Mouse (Mus musculus) lung, postnatal 0 days (tissue): ENCODE results near the gene Zic2. TPM values are rescaled to one million over a fixed set of nuclear protein-coding genes. Genes with fewer than 3 reads are reported as not detected.
A peak's percentile ranks its signal among the peaks of the same experiment; 100 is the strongest.

Experiments
- ATAC-seq: fragments of 200-750 bp; cut with Nextera tagmentation; 2 replicates; pipeline ENCODE4 v1.8.0; 2017; ENCODE audit warnings: moderate library complexity
- DNase-seq: peaks from one replicate; pipeline ENCODE4 v3.0.0-alpha.2; 2016; ENCODE audit warnings: low spot score
- H3K27ac ChIP-seq: fragments of 300-500 bp; sonication (generic); 2 replicates; pipeline ENCODE4 v1.5.1; 2014; ENCODE audit warnings: antibody characterized with exemption, mild to moderate bottlenecking, low read length, mixed read lengths
- H3K27me3 ChIP-seq: fragments of 300-500 bp; sonication (generic); replicated peaks from 2 replicates; pipeline ENCODE4 v1.6.1; 2014; ENCODE audit warnings: low read length, mixed read lengths; ENCODE audit not compliant: insufficient read depth
- H3K36me3 ChIP-seq: fragments of 300-500 bp; sonication (generic); 2 replicates; pipeline ENCODE4 v1.6.1; 2014; ENCODE audit warnings: low read length, mixed read lengths; ENCODE audit not compliant: insufficient read depth
- H3K4me1 ChIP-seq: fragments of 300-500 bp; sonication (generic); 2 replicates; pipeline ENCODE4 v1.6.1; 2014; ENCODE audit warnings: antibody characterized with exemption, low read depth, low read length, mixed read lengths; ENCODE audit not compliant: insufficient read depth
- H3K4me2 ChIP-seq: fragments of 300-500 bp; sonication (generic); replicated peaks from 2 replicates; pipeline ENCODE4 v1.6.1; 2014; ENCODE audit warnings: low read depth, mild to moderate bottlenecking, low read length, moderate library complexity, mixed read lengths
- H3K4me3 ChIP-seq: fragments of 300-500 bp; sonication (generic); 2 replicates; pipeline ENCODE4 v1.5.1; 2014; ENCODE audit warnings: low read depth, low read length
- H3K9ac ChIP-seq: fragments of 300-500 bp; sonication (generic); replicated peaks from 2 replicates; pipeline ENCODE4 v1.6.1; 2014; ENCODE audit warnings: low read depth, mild to moderate bottlenecking
- H3K9me3 ChIP-seq: fragments of 300-500 bp; sonication (generic); 2 replicates; pipeline ENCODE4 v1.6.1; 2016; ENCODE audit warnings: low read length, mixed read lengths
- CTCF ChIP-seq: IDR thresholded peaks from 2 replicates; pipeline ENCODE4 v1.5.1; 2016; ENCODE audit warnings: antibody characterized with exemption, mild to moderate bottlenecking
- EP300 ChIP-seq: IDR thresholded peaks from 2 replicates; pipeline ENCODE4 v1.6.1; 2016; ENCODE audit warnings: antibody characterized with exemption, mild to moderate bottlenecking, control low read depth
- WGBS: fragments of 180-500 bp; shearing (Covaris S2); extraction: QIAGEN DNeasy Blood & Tissue Kit; methylation state at CpG from one replicate; pipeline ENCODE4 v1.1.7; 2014; 5-methylcytosine and 5-hydroxymethylcytosine counted together
- polyA plus RNA-seq: library from polyadenylated mRNA; unstranded; fragments of >200 nt; fragmentation: Nextera tagmentation; extraction: Ambion mirVana; gene quantifications from 2 replicates; pipeline ENCODE4 v1.2.1, GENCODE M21; 2015

Zic2 gene
- polyA plus RNA-seq, 1 experiment from 2014 or later, result 0.05 TPM

- Histone ChIP-seq H3K4me2 (no peak overlapping the region), H3K9ac (no peak overlapping the region), H3K4me1 (no peaks in the 10 kb centered on the region), H3K27me3 (no peaks in the 10 kb centered on the region), H3K4me3 (no peak overlapping the region), H3K36me3 (no peaks in the 10 kb centered on the region), H3K9me3 (no peaks in the 10 kb centered on the region), H3K27ac (no peak overlapping the region)
- TF ChIP-seq CTCF (no peak), EP300 (no peak)
- DNase-seq (no peak), ATAC-seq (no peak)
- 61% methylated on average over 10 of the region's 10 CpGs for WGBS
Measured at GRCm38 (mm10) chr14:122436850-122437249, 38.4 kb upstream of the Zic2 start.

GRCm38 (mm10) chr14:122449601-122450495 lies 25.4 kb upstream of the Zic2 start:
- Histone ChIP-seq H3K4me1 (no peaks in the 10 kb centered on the region), H3K4me3 (peak overlapping the region; percentile 25; the same call in 1 of the 2 replicates), H3K36me3 (no peaks in the 10 kb centered on the region), H3K4me2 (peak overlapping the region; percentile 52; the same call in 1 of the 2 replicates), H3K27me3 (peaks cover 52% of the 10 kb centered on the region), H3K9me3 (no peaks in the 10 kb centered on the region), H3K27ac (no peak overlapping the region), H3K9ac (no peak overlapping the region)
- 5% methylated on average over 29 of the region's 29 CpGs for WGBS
- DNase-seq (no peak), ATAC-seq (no peak)
- TF ChIP-seq EP300, result no peak
- TF ChIP-seq CTCF, result no peak

- peak; percentile 53 for ATAC-seq
- no peak within 1 kb of the TSS for H3K27ac ChIP-seq
- DNase-seq, result no peak
- TF ChIP-seq CTCF (no peak), EP300 (no peak)
- WGBS, result 2% methylated on average over 59 of the region's 59 CpGs
- peak within 1 kb of the TSS; percentile 52 for H3K4me2 ChIP-seq
- H3K9ac ChIP-seq, result no peak within 1 kb of the TSS
- no peaks in the 10 kb centered on the region for H3K36me3 ChIP-seq
- peaks cover 60% of the 10 kb centered on the region for H3K27me3 ChIP-seq
- no peaks in the 10 kb centered on the region for H3K9me3 ChIP-seq
- H3K4me1 ChIP-seq, result no peaks in the 10 kb centered on the region
- peak within 1 kb of the TSS; percentile 25 for H3K4me3 ChIP-seq
Measured at GRCm38 (mm10) chr14:122450496-122451382, 24.5 kb upstream of the Zic2 start, which contains the start of gene Gm5089. Gene Gm5089 (minus strand): TSS chr14:122451115.

GRCm38 (mm10) chr14:122451551-122452145 lies 23.6 kb upstream of the Zic2 start:
- no peak for TF ChIP-seq EP300
- no peaks in the 10 kb centered on the region for H3K4me1 ChIP-seq
- DNase-seq (no peak), ATAC-seq (no peak)
- H3K27me3 ChIP-seq, result peaks cover 63% of the 10 kb centered on the region
- H3K4me3 ChIP-seq, result no peak overlapping the region
- no peaks in the 10 kb centered on the region for H3K9me3 ChIP-seq
- no peak overlapping the region for H3K4me2 ChIP-seq
- 62% methylated on average over 5 of the region's 5 CpGs for WGBS
- no peaks in the 10 kb centered on the region for H3K36me3 ChIP-seq
- H3K9ac ChIP-seq, result no peak overlapping the region
- H3K27ac ChIP-seq, result no peak overlapping the region

- Histone ChIP-seq H3K4me3 (no peak overlapping the region), H3K4me2 (no peak overlapping the region), H3K27ac (no peak overlapping the region), H3K9ac (no peak overlapping the region), H3K27me3 (peaks cover 63% of the 10 kb centered on the region), H3K4me1 (no peaks in the 10 kb centered on the region), H3K36me3 (no peaks in the 10 kb centered on the region), H3K9me3 (no peaks in the 10 kb centered on the region)
- DNase-seq (no peak), ATAC-seq (no peak)
- 49% methylated on average over 13 of the region's 13 CpGs for WGBS
- TF ChIP-seq CTCF, result no peak
- no peak for TF ChIP-seq EP300
Measured at GRCm38 (mm10) chr14:122452701-122453387, 22.4 kb upstream of the Zic2 start.
